Mouse (Mus musculus): ENCODE results near the gene Bag5.

- TF ChIP-seq CTCF (IDR thresholded peaks at IDR 0.05; ENCODE audit: low read depth), result no peak
- TF ChIP-seq EP300 (IDR thresholded peaks at IDR 0.05; ENCODE audit: low read depth), result no peak
These were observed 33.0 kb upstream of the Bag5 start for GRCm38 (mm10) chr12:111746091-111746490.

All from liver, postnatal 0 days (tissue).